Mouse (Mus musculus): ENCODE data around the gene Pskh1.

GRCm38 (mm10) chr8:105900941-105901616 is 838 bp downstream of the Pskh1 start:
- TF ChIP-seq HCFC1 (IDR thresholded peaks at IDR 0.05; ENCODE audit: borderline replicate concordance, insufficient read depth, low read length): no peak
- TF ChIP-seq ZC3H11A (IDR thresholded peaks at IDR 0.05; ENCODE audit: borderline replicate concordance, low read depth, low read length): no peak
- no peak for TF ChIP-seq CHD2 (IDR thresholded peaks at IDR 0.05; ENCODE audit: low read depth, low read length)

Data from ES-E14 (cell line).